Mouse (Mus musculus) lung, adult 10 weeks (tissue): ENCODE measurements around the gene Cts3. TPM values are rescaled to one million over a fixed set of nuclear protein-coding genes. Genes with fewer than 3 reads are reported as not detected.

Experiments
- polyA plus RNA-seq: library from polyadenylated mRNA; stranded (reverse); fragments of 350-450 nt; fragmentation: Illumina TruSeq; extraction: RNeasy Lipid Tissue Mini Kit (QIAGEN cat#74804); gene quantifications from one replicate; pipeline ENCODE4 v1.2.3, GENCODE M21; 2014; ENCODE audit warnings: low read depth, low replicate concordance; ENCODE audit not compliant: insufficient read depth

The Cts3 gene
- not detected for polyA plus RNA-seq

DNA sequence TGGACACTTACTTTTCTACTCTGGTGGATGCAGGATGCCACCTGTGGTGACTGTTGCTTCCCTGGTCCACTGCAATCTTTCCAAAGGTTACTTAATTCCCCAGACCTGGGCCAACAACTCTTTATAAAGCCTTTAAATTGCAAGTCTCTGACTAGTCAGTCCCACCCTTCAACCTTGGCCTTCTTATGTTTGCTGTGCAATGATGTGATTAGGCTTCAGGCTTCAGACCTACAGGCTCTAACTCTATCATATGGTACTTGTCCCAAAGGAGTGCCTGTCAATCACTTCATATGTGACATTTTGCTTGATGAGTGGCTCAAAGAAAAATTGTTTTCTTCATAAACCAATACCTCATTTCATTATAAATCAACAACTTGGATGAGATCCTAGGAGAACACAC lies at the start of gene Cts3:
Gene Cts3, minus strand, starts transcription at position 101 of the 400 bp plus-strand sequence.

GRCm38 (mm10) chr13:61568074-61568473 lies 1.9 kb downstream of the Cts3 start, which contains the start of gene Gm49352:
TSS of gene Gm49352 (minus strand) at chr13:61568174.

GRCm38 (mm10) chr13:61541631-61542030 lies 28.3 kb downstream of the Cts3 start, which contains the start of gene Ctsm:
TSS of gene Ctsm (minus strand) at chr13:61541839.

Other genes starting within 250 kb of the Cts3 start
- not detected for gene Cts7, start 211.9 kb downstream of the Cts3 start, polyA plus RNA-seq
- gene Ctsm, start 28.3 kb downstream of the Cts3 start, polyA plus RNA-seq: not detected
- not detected for gene Gm49352, start 2.0 kb downstream of the Cts3 start, polyA plus RNA-seq